Mouse (Mus musculus) intestine, embryonic 15.5 days (tissue): ENCODE data around the gene 1700003E16Rik. TPM values are rescaled to one million over a fixed set of nuclear protein-coding genes. Genes with fewer than 3 reads are reported as not detected.

Experiments used
- ATAC-seq: fragments of 200-750 bp; cut with Nextera tagmentation; 2 replicates; pipeline ENCODE4 v1.8.0; 2017; ENCODE audit warnings: moderate TSS enrichment, moderate library complexity
- H3K27ac ChIP-seq: fragments of 300-500 bp; sonication (generic); 2 replicates; pipeline ENCODE4 v1.5.1; 2015; ENCODE audit warnings: mild to moderate bottlenecking, inconsistent platforms
- H3K27me3 ChIP-seq: fragments of 300-500 bp; sonication (generic); replicated peaks from 2 replicates; pipeline ENCODE4 v1.6.1; 2015; ENCODE audit warnings: inconsistent platforms
- H3K36me3 ChIP-seq: fragments of 300-500 bp; sonication (generic); 2 replicates; pipeline ENCODE4 v1.6.1; 2015; ENCODE audit warnings: inconsistent platforms
- H3K4me1 ChIP-seq: fragments of 300-500 bp; sonication (generic); replicated peaks from 2 replicates; pipeline ENCODE4 v1.6.1; 2015; ENCODE audit warnings: inconsistent platforms
- H3K4me2 ChIP-seq: fragments of 300-500 bp; sonication (generic); replicated peaks from 2 replicates; pipeline ENCODE4 v1.6.1; 2015; ENCODE audit warnings: mild to moderate bottlenecking, inconsistent platforms
- H3K4me3 ChIP-seq: fragments of 300-500 bp; sonication (generic); replicated peaks from 2 replicates; pipeline ENCODE4 v1.5.1; 2015; ENCODE audit warnings: inconsistent platforms
- H3K9ac ChIP-seq: fragments of 300-500 bp; sonication (generic); 2 replicates; pipeline ENCODE4 v1.6.1; 2015; ENCODE audit warnings: inconsistent platforms
- H3K9me3 ChIP-seq: fragments of 300-500 bp; sonication (generic); 2 replicates; pipeline ENCODE4 v1.6.1; 2016; ENCODE audit warnings: inconsistent platforms
- WGBS: fragments of 180-500 bp; shearing (Covaris S2); methylation state at CpG from one replicate; pipeline ENCODE4 v1.1.7; 2015; 5-methylcytosine and 5-hydroxymethylcytosine counted together
- polyA plus RNA-seq: library from polyadenylated mRNA; unstranded; fragments of >200 nt; fragmentation: Nextera tagmentation; extraction: Ambion mirVana; gene quantifications from 2 replicates; pipeline ENCODE4 v1.2.1, GENCODE M21; 2015

The 1700003E16Rik gene
- polyA plus RNA-seq, 1 experiment from 2014 or later = 1.4 TPM

DNA sequence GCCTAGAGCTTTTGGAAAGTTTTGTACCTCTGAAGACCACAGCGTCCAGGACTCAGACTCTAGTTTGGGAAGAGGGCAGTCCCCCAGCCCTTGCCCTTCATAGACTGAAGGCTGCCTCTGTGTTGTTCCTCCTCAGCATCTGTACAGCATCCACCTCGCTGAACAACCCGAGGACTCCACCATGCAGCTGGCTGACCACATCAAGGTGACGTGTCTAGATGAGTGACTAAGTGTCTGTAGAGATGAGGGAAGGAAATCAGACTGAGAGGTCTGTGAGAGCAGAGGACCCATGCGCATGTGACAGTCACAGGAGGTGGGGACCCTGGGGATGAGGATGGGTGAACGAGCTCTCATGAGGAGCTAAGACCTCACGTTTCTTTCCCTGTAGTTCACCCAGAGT is 37.4 kb downstream of the 1700003E16Rik start:
- Histone ChIP-seq H3K27ac (no peak overlapping the region), H3K36me3 (peaks cover 80% of the 10 kb centered on the region), H3K4me2 (no peak overlapping the region), H3K27me3 (no peaks in the 10 kb centered on the region), H3K9ac (no peak overlapping the region), H3K9me3 (no peaks in the 10 kb centered on the region), H3K4me1 (no peaks in the 10 kb centered on the region), H3K4me3 (no peak overlapping the region)
- no peak for ATAC-seq
- 90% methylated on average over 7 of the region's 7 CpGs for WGBS

DNA sequence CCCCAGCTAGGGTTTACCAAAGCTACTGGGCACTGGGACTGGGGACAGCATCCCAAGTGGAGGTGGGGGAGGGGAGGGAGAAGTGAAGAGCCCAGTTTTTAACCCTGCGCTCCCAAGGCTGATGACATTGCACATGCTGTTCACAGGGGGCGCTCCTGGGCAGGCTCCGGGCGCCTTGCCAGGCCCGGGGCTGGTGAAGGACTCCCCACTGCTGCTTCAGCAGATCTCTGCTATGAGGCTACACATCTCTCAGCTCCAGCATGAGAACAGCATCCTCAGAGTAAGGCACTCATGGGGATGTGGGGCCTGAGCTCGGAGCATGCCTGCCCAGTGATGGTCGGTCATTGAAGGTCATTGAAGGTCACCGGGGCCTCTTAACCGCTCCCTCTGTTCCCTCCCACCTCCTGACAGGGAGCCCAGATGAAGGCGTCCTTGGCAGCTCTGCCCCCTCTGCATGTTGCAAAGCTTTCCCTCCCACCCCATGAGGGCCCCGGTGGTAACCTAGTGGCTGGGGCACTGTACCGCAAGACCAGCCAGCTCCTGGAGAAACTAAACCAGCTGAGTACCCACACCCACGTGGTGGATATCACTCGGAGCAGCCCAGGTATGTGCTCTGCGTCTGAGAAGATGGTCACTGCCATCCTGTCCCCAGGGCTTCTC is 41.3 kb downstream of the 1700003E16Rik start:
- 52% methylated on average over 15 of the region's 15 CpGs for WGBS
- Histone ChIP-seq H3K9ac (no peak overlapping the region), H3K36me3 (peaks cover 60% of the 10 kb centered on the region), H3K4me2 (no peak overlapping the region), H3K4me3 (no peak overlapping the region), H3K27ac (no peak overlapping the region), H3K4me1 (no peaks in the 10 kb centered on the region), H3K9me3 (no peaks in the 10 kb centered on the region), H3K27me3 (no peaks in the 10 kb centered on the region)
- ATAC-seq = no peak

- no peaks in the 10 kb centered on the region for H3K9me3 ChIP-seq
- WGBS = 94% methylated on average over 4 of the region's 4 CpGs
- no peak for ATAC-seq
- H3K36me3 ChIP-seq = peaks cover 15% of the 10 kb centered on the region
- H3K27ac ChIP-seq = no peak overlapping the region
- no peak overlapping the region for H3K9ac ChIP-seq
- H3K4me1 ChIP-seq = no peaks in the 10 kb centered on the region
- no peak overlapping the region for H3K4me3 ChIP-seq
- H3K27me3 ChIP-seq = no peaks in the 10 kb centered on the region
- no peak overlapping the region for H3K4me2 ChIP-seq
Observed at GRCm38 (mm10) chr6:83203320-83203719, 47.1 kb downstream of the 1700003E16Rik start.

- 80% methylated on average over 3 of the region's 3 CpGs for WGBS
- Histone ChIP-seq H3K4me2 (no peak overlapping the region), H3K4me3 (no peak overlapping the region), H3K27ac (no peak overlapping the region), H3K9ac (no peak overlapping the region), H3K27me3 (no peaks in the 10 kb centered on the region), H3K9me3 (no peaks in the 10 kb centered on the region), H3K36me3 (no peaks in the 10 kb centered on the region), H3K4me1 (no peaks in the 10 kb centered on the region)
- no peak for ATAC-seq
Observed at GRCm38 (mm10) chr6:83205851-83206250, 49.6 kb downstream of the 1700003E16Rik start.

DNA sequence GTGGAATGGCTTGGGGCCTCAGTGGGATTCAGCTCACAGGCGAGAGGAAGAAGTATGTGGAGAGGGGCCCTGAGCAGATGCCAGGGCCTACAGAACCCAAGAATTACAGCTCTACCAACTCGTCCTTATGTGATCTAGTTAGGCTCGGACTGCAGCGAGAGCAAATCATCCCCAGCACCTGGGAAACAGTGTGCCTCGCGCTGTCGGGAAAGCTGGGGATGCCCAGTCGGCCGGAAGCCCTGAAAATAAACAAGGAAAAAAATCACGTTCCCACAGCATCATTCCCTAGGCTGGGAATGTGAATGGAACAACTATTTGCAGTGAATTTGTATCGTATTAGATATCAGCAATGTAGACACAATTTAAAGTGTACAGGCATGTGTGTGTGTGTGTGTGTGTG is 50.1 kb downstream of the 1700003E16Rik start:
- H3K9me3 ChIP-seq = no peaks in the 10 kb centered on the region
- no peaks in the 10 kb centered on the region for H3K27me3 ChIP-seq
- whole genome bisulfite sequencing = 55% methylated on average over 11 of the region's 11 CpGs
- H3K36me3 ChIP-seq = no peaks in the 10 kb centered on the region
- no peak overlapping the region for H3K9ac ChIP-seq
- no peak overlapping the region for H3K4me3 ChIP-seq
- no peak for ATAC-seq
- no peak overlapping the region for H3K27ac ChIP-seq
- no peaks in the 10 kb centered on the region for H3K4me1 ChIP-seq
- no peak overlapping the region for H3K4me2 ChIP-seq

GRCm38 (mm10) chr6:83207361-83208049 is 51.3 kb downstream of the 1700003E16Rik start:
- H3K4me2 ChIP-seq = peak overlapping the region; percentile 31; the same call in 1 of the 2 replicates
- 56% methylated on average over 9 of the region's 9 CpGs for WGBS
- H3K9ac ChIP-seq = no peak overlapping the region
- no peaks in the 10 kb centered on the region for H3K27me3 ChIP-seq
- peaks cover 4% of the 10 kb centered on the region; the same call in 1 of the 2 replicates for H3K4me1 ChIP-seq
- H3K4me3 ChIP-seq = no peak overlapping the region
- no peaks in the 10 kb centered on the region for H3K9me3 ChIP-seq
- no peaks in the 10 kb centered on the region for H3K36me3 ChIP-seq
- peak; percentile 57 for ATAC-seq
- H3K27ac ChIP-seq = peak overlapping the region; percentile 73

DNA sequence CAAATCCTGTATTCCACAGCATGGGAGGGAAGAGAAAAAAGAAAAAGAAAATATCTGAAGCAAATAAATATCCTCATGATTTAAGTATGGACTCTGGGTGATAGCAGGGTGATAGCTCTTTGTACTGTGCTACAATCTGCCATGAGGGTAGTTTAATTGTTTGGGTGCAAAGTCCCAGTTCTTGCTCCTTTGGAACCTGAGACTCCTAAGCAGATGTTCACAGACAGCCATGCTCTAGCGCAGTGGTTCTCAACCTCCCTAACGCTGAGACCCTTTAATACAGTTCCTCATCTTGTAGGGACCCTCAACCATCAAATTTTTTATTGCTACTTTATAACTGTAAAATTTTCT is 51.8 kb downstream of the 1700003E16Rik start:
- Histone ChIP-seq H3K4me1 (peaks cover 4% of the 10 kb centered on the region; the same call in 1 of the 2 replicates), H3K4me3 (no peak overlapping the region), H3K36me3 (no peaks in the 10 kb centered on the region), H3K27me3 (no peaks in the 10 kb centered on the region), H3K9me3 (no peaks in the 10 kb centered on the region), H3K9ac (no peak overlapping the region), H3K27ac (peak overlapping the region; percentile 73; the same call in 1 of the 2 replicates), H3K4me2 (peak overlapping the region; percentile 31; the same call in 1 of the 2 replicates)
- 61% methylated on average over 2 of the region's 2 CpGs for WGBS
- peak; percentile 85 for ATAC-seq

GRCm38 (mm10) chr6:83210495-83210894 is 54.3 kb downstream of the 1700003E16Rik start:
- no peak for ATAC-seq
- Histone ChIP-seq H3K4me3 (no peak overlapping the region), H3K36me3 (no peaks in the 10 kb centered on the region), H3K27me3 (no peaks in the 10 kb centered on the region), H3K9me3 (no peaks in the 10 kb centered on the region), H3K9ac (no peak overlapping the region), H3K4me1 (peaks cover 4% of the 10 kb centered on the region; the same call in 1 of the 2 replicates), H3K27ac (no peak overlapping the region), H3K4me2 (no peak overlapping the region)
- 33% methylated on average over 2 of the region's 2 CpGs for WGBS

GRCm38 (mm10) chr6:83211526-83211925 is 55.3 kb downstream of the 1700003E16Rik start:
- WGBS = 30% methylated on average over 5 of the region's 5 CpGs

More at GRCm38 (mm10) chr6:83211526-83211925, 55.3 kb downstream of the 1700003E16Rik start:
- Histone ChIP-seq H3K27me3 (no peaks in the 10 kb centered on the region), H3K27ac (no peak overlapping the region), H3K4me2 (no peak overlapping the region), H3K9me3 (no peaks in the 10 kb centered on the region), H3K9ac (no peak overlapping the region), H3K36me3 (no peaks in the 10 kb centered on the region), H3K4me1 (peaks cover 4% of the 10 kb centered on the region; the same call in 1 of the 2 replicates), H3K4me3 (no peak overlapping the region)
- no peak for ATAC-seq

Other genes starting within 250 kb of the 1700003E16Rik start
- 1.5 and 1.7 TPM in 2 replicates for gene Sema4f, start 216.6 kb upstream of the 1700003E16Rik start, polyA plus RNA-seq
- 0.26 and 0.78 TPM in 2 replicates for gene M1ap, start 209.5 kb upstream of the 1700003E16Rik start, polyA plus RNA-seq
- 9.7 and 9.8 TPM in 2 replicates for gene Dok1, start 122.9 kb upstream of the 1700003E16Rik start, polyA plus RNA-seq
- 12.7 and 14.2 TPM in 2 replicates for gene Loxl3, start 122.2 kb upstream of the 1700003E16Rik start, polyA plus RNA-seq
- 212 and 228 TPM in 2 replicates for gene Aup1, start 101.9 kb upstream of the 1700003E16Rik start, polyA plus RNA-seq
- 72.2 and 86.5 TPM in 2 replicates for gene Htra2, start 101.1 kb upstream of the 1700003E16Rik start, polyA plus RNA-seq
- 14.0 and 14.9 TPM in 2 replicates for gene Dqx1, start 98.6 kb upstream of the 1700003E16Rik start, polyA plus RNA-seq
- 18.1 and 22.5 TPM in 2 replicates for gene Tlx2, start 86.1 kb upstream of the 1700003E16Rik start, polyA plus RNA-seq
- 29.4 and 31.5 TPM in 2 replicates for gene Pcgf1, start 78.5 kb upstream of the 1700003E16Rik start, polyA plus RNA-seq
- gene Lbx2, start 70.0 kb upstream of the 1700003E16Rik start, polyA plus RNA-seq = 0.35 and 0.49 TPM in 2 replicates
- gene Ccdc142, start 54.8 kb upstream of the 1700003E16Rik start, polyA plus RNA-seq = 2.6 and 3.5 TPM in 2 replicates
- gene Gm42688, start 54.8 kb upstream of the 1700003E16Rik start, polyA plus RNA-seq = 2.3 and 2.4 TPM in 2 replicates
- 123 and 135 TPM in 2 replicates for gene Mrpl53, start 47.4 kb upstream of the 1700003E16Rik start, polyA plus RNA-seq
- 56.3 and 63.0 TPM in 2 replicates for gene Mogs, start 40.9 kb upstream of the 1700003E16Rik start, polyA plus RNA-seq
- 79.6 and 89.1 TPM in 2 replicates for gene Wbp1, start 34.8 kb upstream of the 1700003E16Rik start, polyA plus RNA-seq
- 9.0 and 9.4 TPM in 2 replicates for gene Ino80b, start 31.0 kb upstream of the 1700003E16Rik start, polyA plus RNA-seq
- 23.6 and 26.4 TPM in 2 replicates for gene Rtkn, start 20.9 kb upstream of the 1700003E16Rik start, polyA plus RNA-seq
- 3.0 and 3.9 TPM in 2 replicates for gene Wdr54, start within 50 bp of the 1700003E16Rik start, polyA plus RNA-seq
- gene Dctn1, start 9.5 kb downstream of the 1700003E16Rik start, polyA plus RNA-seq = 82.1 and 84.6 TPM in 2 replicates
- 0.39 and 0.41 TPM in 2 replicates for gene Slc4a5, start 63.4 kb downstream of the 1700003E16Rik start, polyA plus RNA-seq
- 38.4 and 42.0 TPM in 2 replicates for gene Mthfd2, start 169.5 kb downstream of the 1700003E16Rik start, polyA plus RNA-seq
- gene Mob1a, start 169.6 kb downstream of the 1700003E16Rik start, polyA plus RNA-seq = 56.7 and 63.9 TPM in 2 replicates
- gene Bola3, start 192.7 kb downstream of the 1700003E16Rik start, polyA plus RNA-seq = 183 and 188 TPM in 2 replicates